Mouse (Mus musculus): ENCODE measurements around the gene Sh2d4b. TPM values are rescaled to one million over a fixed set of nuclear protein-coding genes. Genes with fewer than 3 reads are reported as not detected.

Gene Sh2d4b
- polyA plus RNA-seq, 1 experiment from 2014 or later = 0.38 TPM

- WGBS = 80% methylated on average over 8 of the region's 8 CpGs
- H3K36me3 ChIP-seq (ENCODE audit: insufficient read depth, low read length) = peaks cover 18% of the 10 kb centered on the region; the same call in 1 of the 2 replicates
- ATAC-seq (no peak), DNase-seq (ENCODE audit: low spot score) (no peak)
- H3K27me3 ChIP-seq (replicated peaks; ENCODE audit: insufficient read depth, low read length) = no peaks in the 10 kb centered on the region
- no peaks in the 10 kb centered on the region for H3K4me1 ChIP-seq (ENCODE audit: insufficient read depth, low read depth, low read length)
- H3K4me2 ChIP-seq (replicated peaks; ENCODE audit: low read depth, low read length) = no peak overlapping the region
- no peak overlapping the region for H3K4me3 ChIP-seq (ENCODE audit: low read depth, low read length)
- no peak overlapping the region for H3K27ac ChIP-seq (ENCODE audit: low read length)
- TF ChIP-seq CTCF (IDR thresholded peaks at IDR 0.05) = no peak
- no peak for TF ChIP-seq EP300 (IDR thresholded peaks at IDR 0.05)
- H3K9ac ChIP-seq (replicated peaks; ENCODE audit: low read depth) = no peak overlapping the region
- no peaks in the 10 kb centered on the region for H3K9me3 ChIP-seq (ENCODE audit: low read length)
Observed at GRCm38 (mm10) chr14:40915838-40916237, 22.8 kb upstream of the Sh2d4b start.

GRCm38 (mm10) chr14:40914701-40915100 is 21.6 kb upstream of the Sh2d4b start:
- ATAC-seq = peak; percentile 31; the same call in 1 of the 2 replicates
- 34% methylated on average over 3 of the region's 3 CpGs for WGBS

GRCm38 (mm10) chr14:40913709-40914108 is 20.6 kb upstream of the Sh2d4b start:
- Histone ChIP-seq H3K4me2 (replicated peaks; ENCODE audit: low read depth, low read length) (no peak overlapping the region), H3K27ac (ENCODE audit: low read length) (no peak overlapping the region), H3K27me3 (replicated peaks; ENCODE audit: insufficient read depth, low read length) (no peaks in the 10 kb centered on the region), H3K9ac (replicated peaks; ENCODE audit: low read depth) (no peak overlapping the region), H3K4me1 (ENCODE audit: insufficient read depth, low read depth, low read length) (no peaks in the 10 kb centered on the region), H3K4me3 (ENCODE audit: low read depth, low read length) (no peak overlapping the region), H3K9me3 (ENCODE audit: low read length) (no peaks in the 10 kb centered on the region), H3K36me3 (ENCODE audit: insufficient read depth, low read length) (peaks cover 31% of the 10 kb centered on the region; the same call in 1 of the 2 replicates)
- DNase-seq (ENCODE audit: low spot score) (no peak), ATAC-seq (no peak)
- no peak for TF ChIP-seq EP300 (IDR thresholded peaks at IDR 0.05)
- no peak for TF ChIP-seq CTCF (IDR thresholded peaks at IDR 0.05)
- 83% methylated on average over 6 of the region's 6 CpGs for WGBS

More at GRCm38 (mm10) chr14:40914701-40915100, 21.6 kb upstream of the Sh2d4b start:
- H3K4me2 ChIP-seq (replicated peaks; ENCODE audit: low read depth, low read length) = no peak overlapping the region
- peaks cover 25% of the 10 kb centered on the region; the same call in 1 of the 2 replicates for H3K36me3 ChIP-seq (ENCODE audit: insufficient read depth, low read length)
- H3K27ac ChIP-seq (ENCODE audit: low read length) = no peak overlapping the region
- H3K9ac ChIP-seq (replicated peaks; ENCODE audit: low read depth) = no peak overlapping the region
- no peak for DNase-seq (ENCODE audit: low spot score)
- TF ChIP-seq CTCF (IDR thresholded peaks at IDR 0.05) (no peak), EP300 (IDR thresholded peaks at IDR 0.05) (no peak)
- no peaks in the 10 kb centered on the region for H3K27me3 ChIP-seq (replicated peaks; ENCODE audit: insufficient read depth, low read length)
- no peaks in the 10 kb centered on the region for H3K4me1 ChIP-seq (ENCODE audit: insufficient read depth, low read depth, low read length)
- no peaks in the 10 kb centered on the region for H3K9me3 ChIP-seq (ENCODE audit: low read length)
- no peak overlapping the region for H3K4me3 ChIP-seq (ENCODE audit: low read depth, low read length)

- Histone ChIP-seq H3K9me3 (ENCODE audit: low read length) (no peaks in the 10 kb centered on the region), H3K4me3 (ENCODE audit: low read depth, low read length) (no peak overlapping the region), H3K36me3 (ENCODE audit: insufficient read depth, low read length) (peaks cover 39% of the 10 kb centered on the region), H3K27ac (ENCODE audit: low read length) (no peak overlapping the region), H3K9ac (replicated peaks; ENCODE audit: low read depth) (no peak overlapping the region), H3K27me3 (replicated peaks; ENCODE audit: insufficient read depth, low read length) (no peaks in the 10 kb centered on the region), H3K4me1 (ENCODE audit: insufficient read depth, low read depth, low read length) (no peaks in the 10 kb centered on the region), H3K4me2 (replicated peaks; ENCODE audit: low read depth, low read length) (no peak overlapping the region)
- ATAC-seq (no peak), DNase-seq (ENCODE audit: low spot score) (no peak)
- TF ChIP-seq CTCF (IDR thresholded peaks at IDR 0.05) (no peak), EP300 (IDR thresholded peaks at IDR 0.05) (no peak)
Observed at GRCm38 (mm10) chr14:40911529-40911928, 18.5 kb upstream of the Sh2d4b start.

DNA sequence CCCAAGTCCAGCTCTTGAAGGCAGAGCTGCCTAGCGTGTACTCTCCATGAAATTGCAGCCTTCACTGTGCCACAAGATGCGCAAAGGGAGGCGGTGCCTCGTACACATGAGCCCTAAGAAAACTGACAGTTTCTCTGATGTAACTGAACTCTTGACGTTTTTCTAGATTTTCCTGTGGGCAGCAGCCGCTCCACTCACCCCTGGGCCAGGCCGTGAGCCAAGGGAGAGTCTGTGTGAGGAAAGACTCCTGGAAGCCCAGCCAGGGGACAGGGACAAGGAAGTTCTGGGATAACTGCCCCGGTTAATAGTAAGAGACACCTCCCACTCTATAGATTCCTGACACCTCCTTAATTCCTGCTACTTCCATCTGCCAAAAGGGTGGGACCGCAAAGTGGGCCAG is 15.7 kb upstream of the Sh2d4b start:
- 85% methylated on average over 9 of the region's 9 CpGs for WGBS
- H3K4me3 ChIP-seq (ENCODE audit: low read depth, low read length) = no peak overlapping the region
- no peaks in the 10 kb centered on the region for H3K9me3 ChIP-seq (ENCODE audit: low read length)
- ATAC-seq = no peak
- H3K27me3 ChIP-seq (replicated peaks; ENCODE audit: insufficient read depth, low read length) = no peaks in the 10 kb centered on the region
- TF ChIP-seq EP300 (IDR thresholded peaks at IDR 0.05) = no peak
- no peak for TF ChIP-seq CTCF (IDR thresholded peaks at IDR 0.05)
- H3K9ac ChIP-seq (replicated peaks; ENCODE audit: low read depth) = no peak overlapping the region
- no peaks in the 10 kb centered on the region for H3K4me1 ChIP-seq (ENCODE audit: insufficient read depth, low read depth, low read length)
- no peak overlapping the region for H3K4me2 ChIP-seq (replicated peaks; ENCODE audit: low read depth, low read length)
- H3K27ac ChIP-seq (ENCODE audit: low read length) = no peak overlapping the region
- peaks cover 33% of the 10 kb centered on the region for H3K36me3 ChIP-seq (ENCODE audit: insufficient read depth, low read length)
- no peak for DNase-seq (ENCODE audit: low spot score)

- Histone ChIP-seq H3K4me3 (ENCODE audit: low read depth, low read length) (no peak overlapping the region), H3K4me1 (ENCODE audit: insufficient read depth, low read depth, low read length) (no peaks in the 10 kb centered on the region), H3K9me3 (ENCODE audit: low read length) (no peaks in the 10 kb centered on the region), H3K27me3 (replicated peaks; ENCODE audit: insufficient read depth, low read length) (no peaks in the 10 kb centered on the region), H3K9ac (replicated peaks; ENCODE audit: low read depth) (no peak overlapping the region), H3K36me3 (ENCODE audit: insufficient read depth, low read length) (peaks cover 23% of the 10 kb centered on the region), H3K27ac (ENCODE audit: low read length) (no peak overlapping the region), H3K4me2 (replicated peaks; ENCODE audit: low read depth, low read length) (no peak overlapping the region)
- ATAC-seq (no peak), DNase-seq (ENCODE audit: low spot score) (no peak)
- WGBS = 71% methylated on average over 9 of the region's 9 CpGs
- TF ChIP-seq EP300 (IDR thresholded peaks at IDR 0.05) (no peak), CTCF (IDR thresholded peaks at IDR 0.05) (no peak)
Observed at GRCm38 (mm10) chr14:40906770-40907169, 13.7 kb upstream of the Sh2d4b start.

DNA sequence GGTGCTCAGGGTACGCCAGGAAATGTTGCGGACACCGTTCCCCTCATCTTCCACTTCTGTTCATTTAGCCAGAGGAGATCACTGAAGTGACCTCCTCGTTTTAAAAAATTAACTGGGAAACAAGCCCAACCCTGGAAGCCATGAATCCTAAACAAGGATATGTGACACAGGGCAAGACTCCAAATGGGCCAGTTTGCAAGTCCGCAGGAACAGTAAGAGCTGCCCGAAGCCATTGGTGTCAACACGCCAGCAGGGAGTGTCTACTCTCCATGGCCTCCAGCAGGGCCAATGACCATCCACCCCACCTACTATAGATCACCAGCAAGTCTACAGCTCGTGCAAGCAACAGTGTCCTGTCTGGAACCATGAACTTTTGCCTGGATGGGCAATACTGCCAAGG is 12.7 kb upstream of the Sh2d4b start:
- H3K27ac ChIP-seq (ENCODE audit: low read length) = no peak overlapping the region
- 78% methylated on average over 8 of the region's 8 CpGs for WGBS
- DNase-seq (ENCODE audit: low spot score) (no peak), ATAC-seq (no peak)
- H3K4me3 ChIP-seq (ENCODE audit: low read depth, low read length) = no peak overlapping the region
- H3K36me3 ChIP-seq (ENCODE audit: insufficient read depth, low read length) = peaks cover 21% of the 10 kb centered on the region
- H3K9me3 ChIP-seq (ENCODE audit: low read length) = no peaks in the 10 kb centered on the region
- H3K27me3 ChIP-seq (replicated peaks; ENCODE audit: insufficient read depth, low read length) = no peaks in the 10 kb centered on the region
- TF ChIP-seq CTCF (IDR thresholded peaks at IDR 0.05) (no peak), EP300 (IDR thresholded peaks at IDR 0.05) (no peak)
- H3K4me2 ChIP-seq (replicated peaks; ENCODE audit: low read depth, low read length) = no peak overlapping the region
- no peak overlapping the region for H3K9ac ChIP-seq (replicated peaks; ENCODE audit: low read depth)
- H3K4me1 ChIP-seq (ENCODE audit: insufficient read depth, low read depth, low read length) = no peaks in the 10 kb centered on the region
